Mouse (Mus musculus): ENCODE data around the gene Iffo2. TPM values are rescaled to one million over a fixed set of nuclear protein-coding genes. Genes with fewer than 3 reads are reported as not detected.

Iffo2 gene
- polyA plus RNA-seq, 2 experiments from 2014 or later: 3.0 to 3.8 TPM

DNA sequence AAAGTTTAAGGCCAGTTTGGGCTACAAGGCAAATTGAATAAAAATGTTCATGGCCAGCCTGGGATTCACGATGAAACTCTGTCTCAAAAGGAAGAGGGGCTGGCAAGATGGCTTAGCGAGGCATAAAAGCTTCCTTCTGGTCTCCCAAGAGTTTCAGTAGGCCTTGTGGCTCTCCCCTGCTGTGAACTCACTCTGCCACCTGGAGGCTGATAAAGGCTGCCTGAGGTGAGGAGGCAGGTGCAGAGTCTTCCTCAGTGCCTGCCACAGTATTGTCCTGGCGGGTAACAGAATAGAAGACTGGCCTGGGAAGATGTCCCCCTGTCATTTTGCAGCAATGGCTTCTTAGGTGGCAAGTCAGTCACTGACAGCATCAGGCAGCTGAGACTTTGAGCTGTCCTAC, 52.6 kb downstream of the Iffo2 start:
- no peak for ATAC-seq

DNA sequence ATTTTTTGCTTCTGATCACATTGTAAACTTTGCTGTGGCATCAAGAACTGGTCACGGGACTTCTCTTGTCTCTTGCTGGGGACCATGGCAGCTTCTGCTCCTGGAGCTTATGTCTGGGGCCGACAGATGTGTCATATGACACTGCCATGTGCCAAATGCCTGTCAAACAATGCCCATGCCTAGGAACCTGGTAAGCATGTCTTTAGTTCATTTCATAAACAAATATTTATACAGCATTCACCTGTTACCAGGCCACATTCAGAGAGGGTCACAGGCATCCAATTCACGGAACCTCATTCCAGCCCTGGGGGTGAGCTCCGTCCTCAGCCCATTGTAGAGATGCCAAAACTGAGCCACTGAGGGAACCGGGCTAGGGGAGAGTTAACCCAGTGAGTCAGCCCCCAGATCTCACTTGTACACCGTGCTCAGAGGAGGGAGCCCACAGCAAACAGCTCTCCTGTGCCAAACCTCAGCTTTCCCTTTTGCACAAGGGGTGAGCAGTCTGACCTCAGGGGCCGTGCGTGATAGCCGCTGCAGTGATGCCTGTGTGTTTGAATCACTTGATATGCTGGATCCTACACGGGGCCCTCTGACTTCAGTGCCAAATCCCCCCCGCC, 53.4 kb downstream of the Iffo2 start:
- no peak for ATAC-seq

DNA sequence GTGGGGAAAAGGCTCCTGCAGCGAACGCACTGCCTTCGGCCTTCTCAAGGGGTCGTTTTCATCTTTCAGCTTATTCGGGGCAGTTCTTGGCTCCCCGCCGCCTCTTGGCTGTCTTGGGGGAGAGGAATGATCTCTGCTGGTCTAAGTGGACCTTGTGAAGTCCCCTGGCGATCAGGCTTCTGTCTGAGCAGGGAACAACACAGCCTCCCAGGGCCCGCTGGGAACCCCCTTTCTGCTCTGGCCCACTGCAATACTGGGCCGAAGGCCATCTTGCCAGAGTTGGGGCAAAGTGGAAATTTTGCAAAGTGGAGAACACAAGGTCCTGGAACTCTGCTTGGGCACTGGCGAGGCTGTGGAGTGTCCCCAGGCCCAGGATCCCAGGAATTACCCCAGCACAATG, 54.4 kb downstream of the Iffo2 start:
- ATAC-seq: no peak

DNA sequence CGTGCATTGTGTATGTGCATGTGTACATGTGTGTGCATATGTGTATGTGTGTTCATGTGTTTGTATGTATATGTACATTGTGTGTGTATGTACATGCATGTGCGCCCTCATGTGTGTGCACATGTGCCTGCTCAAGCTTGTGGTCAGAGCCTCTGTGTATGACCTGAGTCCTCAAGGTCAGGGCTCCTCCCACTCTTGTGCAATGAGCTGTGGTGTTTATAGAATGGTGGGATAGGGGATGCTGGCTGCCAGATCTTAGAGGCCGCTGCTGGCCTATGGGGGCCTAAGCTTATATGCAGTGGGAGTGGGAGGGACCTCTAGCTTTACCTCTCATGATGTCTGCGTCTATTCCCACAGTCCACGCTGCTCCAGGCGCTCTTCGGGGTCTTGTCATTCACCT, 55.4 kb downstream of the Iffo2 start:
- ATAC-seq: no peak

DNA sequence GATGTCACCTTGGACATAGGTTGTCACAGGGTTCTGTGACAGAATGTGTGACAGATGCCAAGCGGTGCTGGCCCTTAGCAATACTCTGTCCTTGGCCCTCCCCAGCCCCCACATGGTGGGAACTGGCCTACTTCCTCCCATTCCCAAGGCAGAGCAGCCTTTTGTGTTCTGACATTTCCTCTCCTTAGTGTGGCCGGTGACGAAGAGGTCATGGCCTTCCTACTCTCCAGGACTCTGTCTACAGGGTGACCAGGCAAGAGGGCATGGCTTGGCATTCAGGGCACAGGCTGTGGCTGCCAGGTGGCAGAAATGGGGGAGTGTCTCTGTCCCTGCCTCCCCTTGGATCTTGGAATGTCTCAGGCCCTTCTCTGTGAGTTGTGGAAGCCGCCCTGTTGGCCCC, 57.0 kb downstream of the Iffo2 start:
- ATAC-seq: no peak

DNA sequence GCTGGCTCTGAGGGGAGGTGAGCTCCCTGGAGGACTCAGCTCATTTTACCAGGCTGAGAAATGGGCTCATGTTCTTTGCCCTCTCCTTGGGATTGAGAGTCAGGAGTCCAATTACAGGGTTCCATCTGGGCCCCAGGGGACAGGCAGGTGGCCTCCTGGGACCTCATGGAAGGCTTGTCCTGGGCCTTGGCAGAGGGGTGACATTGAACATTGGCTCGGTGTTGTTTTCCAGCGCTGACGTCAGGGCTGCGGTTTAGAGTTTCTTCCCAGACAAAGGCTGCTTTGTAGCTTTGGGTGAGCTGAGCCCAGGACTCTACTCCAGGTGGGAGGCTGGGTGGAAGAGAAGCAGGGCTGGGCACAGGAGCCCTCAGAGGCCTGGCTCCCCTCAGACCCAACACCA, 57.4 kb downstream of the Iffo2 start:
- no peak for ATAC-seq

DNA sequence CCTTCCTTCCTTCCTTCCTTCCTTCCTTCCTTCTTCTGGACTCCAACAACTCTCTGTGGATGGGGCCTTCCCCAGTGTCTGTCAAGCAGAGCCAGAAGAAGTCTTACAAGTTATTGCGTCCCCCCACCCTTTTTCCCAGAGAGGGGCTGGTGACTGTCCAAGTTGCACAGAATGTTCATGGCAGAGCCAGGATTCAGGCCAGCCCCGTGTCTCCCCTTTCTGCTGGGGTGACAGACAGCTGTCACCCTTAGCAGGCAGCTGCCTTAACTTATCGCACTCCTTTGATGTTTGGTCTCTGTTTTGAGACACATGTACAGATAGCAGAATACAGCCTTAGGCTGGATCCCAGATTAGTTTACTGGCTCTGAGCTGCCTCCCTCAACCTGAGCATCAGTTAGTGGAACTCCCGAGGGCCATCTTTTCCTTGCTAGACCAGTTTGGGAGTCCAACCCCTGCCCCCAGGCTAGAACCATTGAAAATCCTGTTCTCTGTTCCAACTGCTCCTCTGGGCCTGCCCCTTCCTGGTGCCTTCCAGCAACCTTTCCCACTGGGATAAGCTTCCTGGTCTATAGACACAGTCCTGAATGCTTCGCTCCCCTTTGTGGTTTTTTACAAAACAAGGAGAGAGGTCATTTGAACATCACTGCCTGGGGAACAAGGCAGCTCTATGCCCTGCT, 59.1 kb downstream of the Iffo2 start:
- ATAC-seq: no peak

DNA sequence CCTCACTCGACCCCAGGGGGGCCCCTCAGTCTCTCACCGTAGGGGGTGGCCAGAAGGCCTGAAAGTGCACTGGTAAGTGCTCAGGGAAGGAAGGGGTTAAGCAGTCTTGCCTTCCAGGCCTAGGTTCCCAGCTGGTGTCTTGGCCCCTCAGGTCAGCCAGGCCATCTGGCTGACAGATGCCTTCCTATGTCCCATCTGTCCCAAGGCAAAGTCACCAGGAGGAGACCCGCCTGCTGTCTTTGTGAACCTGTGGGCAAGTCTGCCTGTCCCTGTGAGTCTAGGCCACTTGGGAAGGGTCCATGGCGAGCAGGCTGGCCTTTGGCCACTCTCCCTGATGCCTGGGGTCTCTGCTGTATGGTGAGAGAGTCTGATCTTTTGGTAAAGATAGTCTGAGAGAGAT, 60.1 kb downstream of the Iffo2 start:
- ATAC-seq: no peak

DNA sequence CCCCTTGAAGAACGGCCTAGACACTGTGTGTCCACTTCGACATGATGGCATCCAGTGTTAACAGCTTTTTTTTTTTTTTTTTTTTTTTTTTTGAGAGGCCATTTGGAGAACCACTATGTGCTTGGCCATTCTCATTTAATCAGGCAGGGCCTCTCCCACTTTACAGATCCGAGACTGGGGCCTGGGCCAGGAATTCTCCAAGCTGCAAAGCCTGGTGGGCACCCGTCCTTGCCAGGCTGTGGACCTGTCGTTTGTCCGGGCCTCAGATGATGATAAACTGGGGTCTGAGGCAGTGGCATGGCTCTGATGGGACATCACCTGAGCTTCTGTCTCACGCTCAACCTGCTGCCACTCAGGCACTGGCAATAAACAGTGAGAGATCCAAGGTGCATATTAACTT, 62.5 kb downstream of the Iffo2 start:
- ATAC-seq: no peak

DNA sequence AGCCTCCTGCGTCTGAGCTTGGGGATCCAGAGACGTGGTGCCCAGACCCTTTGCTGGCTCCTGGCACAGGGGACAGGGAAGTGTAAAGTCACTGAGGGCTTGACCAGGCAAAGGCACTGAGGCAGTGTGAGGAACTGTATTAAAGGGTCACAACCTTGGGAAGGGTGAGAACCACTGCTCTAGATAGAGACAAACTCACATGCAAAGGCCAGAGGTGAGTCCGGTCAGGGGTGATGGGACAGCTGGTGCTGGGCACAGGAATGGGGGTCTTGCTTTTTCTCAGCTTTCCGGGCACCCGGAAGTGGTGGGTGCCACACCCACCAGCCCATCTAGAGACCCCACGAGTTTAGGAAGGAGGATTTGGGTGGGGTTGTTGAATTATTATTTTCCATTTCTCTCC, 63.0 kb downstream of the Iffo2 start:
- ATAC-seq: no peak

DNA sequence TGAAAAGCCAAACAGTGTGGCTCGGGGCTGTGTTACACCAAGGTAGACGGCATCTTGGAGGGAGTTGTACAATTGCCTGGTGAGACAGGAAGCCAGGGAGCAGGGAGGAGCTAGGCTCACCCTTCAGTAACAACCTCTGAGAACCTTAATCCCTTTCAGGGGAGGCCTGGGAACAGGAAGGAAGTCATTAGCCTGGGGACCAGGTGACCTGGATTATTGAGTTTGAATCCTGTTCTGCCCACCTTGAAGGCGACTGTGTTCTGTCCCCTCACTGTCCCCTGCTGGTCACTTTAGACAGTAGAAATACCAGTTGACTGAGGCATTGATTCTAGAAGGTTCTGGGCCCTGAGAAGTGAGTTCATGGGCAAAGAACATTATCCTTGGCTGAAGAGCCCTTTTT, 63.7 kb downstream of the Iffo2 start:
- ATAC-seq: no peak

DNA sequence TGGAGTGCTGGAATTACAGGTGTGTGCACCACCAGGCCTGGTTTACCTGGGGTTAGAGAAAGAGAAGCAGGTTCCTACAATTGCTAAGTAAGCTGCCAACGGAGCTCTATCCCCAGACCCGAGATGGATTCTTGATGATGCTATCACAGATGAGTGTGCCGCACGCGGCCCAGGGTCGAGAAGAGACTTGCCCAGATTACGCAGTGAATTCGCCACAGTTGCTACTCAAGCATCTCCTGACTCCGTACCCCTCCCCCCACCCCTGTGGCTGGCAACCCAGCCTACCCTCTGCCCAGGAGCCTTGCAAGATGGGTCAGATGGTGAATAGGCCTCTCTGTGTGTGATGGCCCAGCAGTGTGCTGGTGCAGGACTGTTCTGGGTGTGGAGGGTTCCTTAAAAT, 66.4 kb downstream of the Iffo2 start:
- ATAC-seq: no peak

DNA sequence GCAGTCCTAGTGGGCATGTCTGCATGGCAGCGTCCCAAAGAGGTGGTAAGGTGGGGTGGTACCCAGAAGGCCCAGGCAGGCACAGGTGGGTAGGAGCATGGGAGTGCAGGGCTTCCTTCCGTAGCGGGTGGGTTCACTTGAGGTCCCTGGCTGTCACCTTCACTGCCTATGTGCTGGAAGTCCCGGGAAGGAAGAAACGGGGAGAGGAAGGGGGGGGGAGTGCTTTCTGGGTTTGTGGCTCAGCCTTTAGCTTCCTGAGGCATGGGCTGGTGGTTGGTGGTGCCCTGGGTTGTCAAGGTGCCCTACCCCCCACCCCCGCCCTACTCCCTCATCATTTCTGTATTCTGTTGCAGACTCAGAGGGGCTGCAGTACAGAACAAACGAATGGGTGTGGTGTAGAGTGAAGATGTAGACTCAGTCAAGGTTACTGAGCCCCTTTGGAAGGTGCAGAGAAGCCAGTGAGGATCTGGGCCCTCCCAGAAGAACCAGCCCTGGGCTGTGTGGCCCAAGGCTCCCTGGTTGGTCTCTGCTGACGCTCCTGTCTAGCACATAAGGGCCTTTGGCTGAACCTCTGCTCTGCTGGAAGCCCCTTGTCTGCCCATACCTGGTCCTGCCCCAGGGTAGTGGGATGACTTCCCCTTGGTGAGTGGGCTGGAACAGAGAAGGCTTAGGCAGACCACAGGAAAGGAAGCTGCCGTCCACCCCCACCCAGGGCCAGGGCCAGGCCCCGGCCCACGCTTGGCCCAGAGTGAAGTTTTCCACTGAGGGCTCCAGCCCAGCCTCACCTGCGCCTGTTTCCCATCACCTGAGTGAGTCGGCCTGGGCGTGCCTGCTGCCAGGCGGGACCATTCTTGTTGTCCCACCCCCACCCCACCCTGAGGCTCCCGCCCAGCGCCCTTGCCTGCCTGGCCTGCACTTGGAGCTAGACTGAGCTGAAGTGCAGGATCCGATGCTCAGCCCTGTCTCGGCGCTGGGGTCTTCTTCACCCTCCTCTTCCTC, 67.2 kb downstream of the Iffo2 start:
- peak; percentile 24 for ATAC-seq

DNA sequence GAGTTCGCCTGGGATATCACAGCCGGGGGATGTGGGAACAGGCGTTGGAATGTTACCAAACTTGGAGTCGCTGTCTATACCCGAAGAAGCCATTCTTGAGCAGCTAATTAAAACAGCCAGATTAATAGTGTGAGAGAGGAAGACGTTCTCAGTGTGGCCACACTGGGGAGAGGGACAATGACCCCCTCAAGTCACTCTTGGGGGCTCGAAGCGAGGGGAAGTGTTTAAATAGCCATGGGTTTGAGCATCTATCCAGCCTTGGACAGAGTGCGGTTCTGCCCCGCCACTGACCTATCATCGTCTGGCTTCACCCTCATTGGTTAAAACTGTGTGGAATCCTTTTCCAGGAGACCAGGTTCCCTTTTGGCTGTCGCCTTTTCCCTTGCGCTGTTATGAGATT, 68.0 kb downstream of the Iffo2 start:
- no peak for ATAC-seq

DNA sequence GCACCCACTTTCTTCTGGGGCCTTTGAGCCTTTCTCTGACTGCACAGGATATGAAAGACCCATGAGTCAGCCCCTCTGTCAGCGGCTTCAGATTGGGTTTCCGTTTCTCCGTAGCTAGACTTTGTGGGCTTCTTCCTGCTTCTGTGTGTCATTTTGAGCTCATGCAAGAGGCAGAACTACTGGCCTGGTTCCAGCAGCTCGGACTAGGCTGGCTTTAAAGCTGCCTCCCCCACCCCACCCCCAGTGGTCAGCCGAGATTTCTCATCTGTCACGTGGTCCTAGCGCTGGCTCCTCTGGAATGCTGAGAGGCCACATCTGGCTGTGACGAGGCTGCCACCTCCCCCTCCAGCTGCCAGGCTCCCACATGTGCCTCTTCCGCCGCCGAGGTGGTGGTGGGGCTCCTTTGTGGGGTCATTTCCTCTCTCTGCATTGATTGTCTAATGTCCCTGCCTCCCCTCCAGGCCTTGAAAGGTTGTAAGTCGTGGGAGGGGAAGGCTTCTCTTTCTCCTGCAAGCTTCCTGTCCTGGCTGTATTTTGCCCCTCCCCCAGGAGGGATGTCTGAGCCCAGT, 68.7 kb downstream of the Iffo2 start:
- ATAC-seq: peak; percentile 83

DNA sequence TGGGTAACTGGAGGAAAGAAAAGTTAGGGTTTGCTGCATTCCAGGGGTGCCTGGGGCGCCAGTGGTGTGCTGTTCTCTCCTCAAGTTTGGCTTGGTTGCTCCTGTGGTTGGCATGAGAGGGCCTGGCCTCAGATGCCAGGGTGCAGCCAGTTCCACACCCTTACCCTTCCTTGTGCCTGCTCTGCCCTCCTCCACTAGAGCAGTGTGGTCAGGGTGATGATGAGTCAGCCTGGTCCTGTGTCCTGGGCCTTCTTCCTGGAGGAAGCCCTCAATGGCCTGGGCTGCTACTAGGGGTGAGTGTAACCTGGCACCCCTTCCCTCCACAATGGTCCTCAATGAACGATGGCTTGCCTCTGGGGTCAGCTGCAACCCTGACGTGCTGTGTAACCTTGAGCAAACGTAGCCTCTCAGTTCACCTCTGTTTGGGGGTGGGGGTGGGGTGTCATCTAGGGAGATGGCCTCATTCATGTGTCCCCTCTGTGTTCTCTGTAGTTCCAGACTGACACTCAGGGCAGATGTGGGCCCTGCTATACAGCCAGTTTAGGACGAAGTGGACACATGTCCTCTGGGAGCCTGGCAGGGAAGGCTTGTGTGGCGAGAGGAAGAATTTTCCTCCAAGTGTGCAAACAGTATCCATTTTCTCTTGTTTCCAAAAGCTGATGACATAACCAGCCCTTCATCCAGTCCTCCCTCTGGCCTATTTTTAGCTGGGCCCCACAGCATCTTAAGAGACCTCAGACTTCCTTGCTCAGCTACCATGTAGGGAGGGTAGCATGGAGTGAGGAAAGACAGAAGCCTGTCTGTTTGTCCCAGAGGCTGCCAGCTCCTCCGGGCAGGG, 71.4 kb downstream of the Iffo2 start:
- no peak for ATAC-seq

DNA sequence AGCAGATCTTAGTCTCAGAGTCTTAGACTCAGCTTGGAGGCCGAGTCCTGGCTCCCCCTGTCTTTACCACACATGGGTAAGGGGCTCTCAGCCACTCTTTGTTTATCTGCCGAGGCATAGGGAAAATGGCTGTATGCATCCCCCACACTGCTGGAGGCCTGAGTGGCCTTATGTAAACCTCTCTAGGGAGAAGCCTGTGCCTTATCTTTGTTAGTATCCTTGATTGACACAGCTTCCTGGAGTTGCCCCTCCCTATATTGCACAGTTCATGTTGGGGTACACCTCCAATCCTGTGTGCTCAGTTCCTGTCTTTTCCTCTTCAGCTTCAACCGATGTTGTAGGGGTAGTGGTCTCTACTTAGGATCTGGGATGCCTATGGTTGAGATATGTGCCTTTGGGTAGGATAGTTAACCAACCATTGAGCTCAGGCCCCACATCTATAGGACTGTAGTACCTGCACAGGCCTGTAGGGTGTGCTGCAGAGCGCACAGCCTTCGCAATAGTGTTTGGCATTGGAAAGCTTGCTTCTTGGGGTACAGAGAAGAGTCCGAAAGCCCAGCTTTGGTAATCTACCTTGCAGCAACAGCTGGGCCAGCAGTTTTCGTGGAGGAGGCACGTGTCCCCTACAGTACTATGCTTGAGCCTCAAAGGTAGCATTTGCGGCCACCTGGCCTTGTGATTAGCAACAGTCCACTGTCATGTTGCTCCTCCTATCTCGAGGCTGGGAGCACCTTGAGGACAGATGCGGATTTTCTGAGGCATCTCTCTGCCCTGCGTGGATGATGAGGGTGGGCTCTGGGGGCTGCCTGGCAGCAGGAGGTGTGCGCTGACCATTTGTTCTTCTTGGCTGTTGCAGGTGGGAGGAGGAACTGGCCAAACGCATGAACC, 72.3 kb downstream of the Iffo2 start, which contains the start of gene Gm21969:
TSS of gene Gm21969 (plus strand) at position 830 of the 888 bp plus-strand sequence.
- ATAC-seq: peak; percentile 48

DNA sequence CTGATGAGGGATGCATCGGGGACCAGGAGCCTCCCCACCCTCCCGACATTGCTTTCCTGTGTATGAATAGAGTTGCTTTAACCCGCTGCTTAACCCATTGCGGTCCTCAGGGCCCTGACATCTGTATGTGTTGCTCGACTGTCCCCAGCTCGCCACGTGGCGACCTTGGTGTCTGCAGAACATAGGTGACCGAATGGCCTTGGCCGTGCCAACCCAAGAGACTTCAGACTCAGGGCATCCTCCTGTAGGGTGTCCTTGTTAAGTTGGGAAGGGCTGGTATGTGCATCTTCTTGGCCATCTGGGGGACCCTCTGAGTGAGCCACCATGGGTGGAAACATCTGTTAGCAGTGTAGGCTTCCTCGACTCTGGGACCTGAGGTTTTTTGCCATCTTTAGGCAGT, 74.9 kb downstream of the Iffo2 start:
- ATAC-seq: no peak

DNA sequence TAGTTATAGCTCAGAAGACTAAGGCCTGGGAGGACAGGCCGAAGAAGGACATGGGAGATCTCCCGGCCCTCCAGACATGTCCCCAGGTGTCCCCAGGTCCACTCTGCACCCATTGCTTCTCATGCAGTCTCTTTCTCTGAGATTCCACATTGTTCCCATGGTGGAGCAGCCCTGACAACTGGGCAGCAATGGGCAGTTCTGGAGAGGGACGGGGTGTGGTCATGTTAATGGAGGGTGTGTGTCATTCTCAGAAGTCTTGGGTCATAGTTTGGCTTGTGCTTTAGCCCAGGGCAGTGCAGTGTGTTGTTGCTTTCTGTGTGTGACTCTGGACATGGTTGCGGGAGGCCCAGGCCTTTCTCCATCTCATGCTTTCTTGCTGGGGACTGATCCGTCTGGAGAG, 76.4 kb downstream of the Iffo2 start:
- no peak for ATAC-seq

DNA sequence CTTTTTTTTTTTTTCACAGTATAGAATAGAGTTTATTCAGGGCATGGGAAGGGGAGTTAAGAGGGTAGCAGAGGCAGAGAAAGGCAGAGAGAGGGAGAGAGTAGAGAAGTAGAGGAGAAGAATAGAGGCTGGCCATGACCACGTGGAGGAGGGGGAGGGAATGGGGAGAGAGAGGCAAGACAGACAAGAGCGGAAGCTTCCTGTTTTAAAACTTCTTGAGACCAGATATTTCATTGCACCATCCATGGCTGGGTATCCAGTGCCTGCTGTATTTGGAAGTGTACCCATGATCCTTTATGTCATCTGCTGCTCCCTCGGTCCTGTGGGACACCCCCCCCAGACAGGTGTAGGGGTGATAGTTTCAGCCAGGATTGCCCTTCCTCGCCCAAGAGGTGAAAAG, 78.6 kb downstream of the Iffo2 start:
- ATAC-seq: no peak

DNA sequence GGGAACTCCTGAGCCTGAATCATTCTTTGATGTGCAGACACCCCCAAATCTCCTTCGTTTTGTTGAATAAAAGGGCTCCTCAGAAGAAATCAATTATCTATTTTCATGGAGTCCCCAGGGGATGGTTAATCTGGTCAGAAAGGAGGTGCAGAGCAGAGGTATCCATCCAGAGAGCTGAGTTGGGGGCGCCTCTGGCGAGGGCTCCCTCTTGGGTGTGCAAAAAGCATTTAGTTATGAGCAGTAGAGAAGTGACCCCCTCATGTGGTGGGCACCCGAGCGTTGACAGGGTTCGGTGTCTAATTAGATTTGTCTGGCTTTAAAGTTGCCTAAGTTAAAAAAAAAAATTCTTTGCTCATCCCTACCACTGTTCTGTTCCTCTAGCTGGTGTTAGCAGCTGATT, 80.6 kb downstream of the Iffo2 start:
- no peak for ATAC-seq

All from CD4-positive, CD25-positive, alpha-beta regulatory T cell, adult 4 months (primary cell).